Mouse (Mus musculus) layer of hippocampus, postnatal 36 days (tissue): ENCODE measurements around the gene Iqub. TPM values are rescaled to one million over a fixed set of nuclear protein-coding genes. Genes with fewer than 3 reads are reported as not detected.

Experiments used
- DNase-seq, 2 experiments: peaks; one replicate each; pipeline ENCODE4 v3.0.0; 2022
- total RNA-seq, 2 experiments: library from RNA; stranded (reverse); gene quantifications; 2 replicates each; pipeline ENCODE4 v1.2.3; 2021

Iqub gene
- total RNA-seq, 2 experiments from 2014 or later: 2.2 to 2.5 TPM

DNA sequence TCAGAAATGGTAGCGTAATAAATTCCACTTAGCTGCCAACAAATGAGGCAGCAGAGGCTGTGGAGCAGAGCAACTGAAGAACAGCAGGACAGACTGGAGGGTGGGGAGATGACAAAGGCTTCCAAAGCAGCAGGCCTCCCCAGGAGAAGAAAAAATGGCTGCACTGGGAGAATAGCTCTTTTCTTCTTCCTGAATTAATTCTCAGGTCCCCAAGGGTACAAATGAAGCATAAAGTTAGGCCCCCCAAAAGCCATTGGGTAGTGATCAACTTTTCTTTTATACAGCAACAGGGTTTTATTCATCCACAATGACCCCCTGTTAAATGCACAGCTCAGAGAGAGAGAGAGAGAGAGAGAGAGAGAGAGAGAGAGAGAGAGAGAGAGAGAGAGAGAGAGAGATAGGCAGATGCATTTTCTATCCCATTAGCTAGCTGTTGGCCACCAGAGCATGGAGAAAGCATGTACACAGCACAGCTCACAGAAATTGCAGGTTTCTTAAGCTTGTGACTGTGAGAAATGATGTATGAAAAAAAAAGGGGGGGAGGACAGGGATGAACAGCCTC is 44.2 kb downstream of the Iqub start:
- peak in 1 of 2 experiments; percentile 20 for DNase-seq

DNA sequence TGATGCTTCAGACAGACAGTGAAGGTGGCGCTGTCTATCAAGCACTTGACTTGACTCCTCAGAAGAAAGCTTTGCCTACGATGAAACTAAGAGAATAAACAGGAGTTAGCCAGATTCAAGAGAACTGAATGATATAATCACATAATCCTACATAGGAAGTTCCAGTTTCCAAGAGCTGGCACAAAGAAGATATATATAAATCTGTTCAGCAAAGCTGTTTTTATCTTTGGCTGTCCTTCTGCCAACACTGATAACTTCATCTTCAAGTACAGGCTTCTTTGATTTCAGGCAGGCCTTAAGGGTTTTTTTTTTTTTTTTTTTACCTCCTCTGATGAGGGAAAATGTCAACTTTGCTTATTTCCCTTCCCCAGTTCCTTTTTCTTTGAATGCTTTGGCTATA is 44.7 kb downstream of the Iqub start:
- no peak for DNase-seq

DNA sequence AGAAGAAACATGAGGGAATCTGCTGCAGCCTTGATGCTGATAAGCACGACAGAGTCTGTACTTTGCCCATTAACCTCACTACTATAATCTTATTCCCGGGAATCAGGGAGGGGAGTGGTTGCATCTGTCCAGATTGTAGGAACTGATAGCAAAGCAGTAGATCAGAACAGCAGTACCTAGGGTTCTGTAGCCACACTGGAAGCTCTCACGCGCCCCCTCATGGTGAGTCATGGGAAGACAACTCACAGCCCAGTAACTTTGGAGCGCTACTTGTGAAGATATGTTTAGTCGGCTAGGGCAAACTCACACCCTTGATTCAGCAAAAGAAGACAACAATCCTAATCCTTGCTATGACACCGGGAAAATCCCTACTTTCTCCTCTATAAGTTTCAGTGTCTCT is 58.8 kb downstream of the Iqub start:
- DNase-seq: peak; percentile 74

DNA sequence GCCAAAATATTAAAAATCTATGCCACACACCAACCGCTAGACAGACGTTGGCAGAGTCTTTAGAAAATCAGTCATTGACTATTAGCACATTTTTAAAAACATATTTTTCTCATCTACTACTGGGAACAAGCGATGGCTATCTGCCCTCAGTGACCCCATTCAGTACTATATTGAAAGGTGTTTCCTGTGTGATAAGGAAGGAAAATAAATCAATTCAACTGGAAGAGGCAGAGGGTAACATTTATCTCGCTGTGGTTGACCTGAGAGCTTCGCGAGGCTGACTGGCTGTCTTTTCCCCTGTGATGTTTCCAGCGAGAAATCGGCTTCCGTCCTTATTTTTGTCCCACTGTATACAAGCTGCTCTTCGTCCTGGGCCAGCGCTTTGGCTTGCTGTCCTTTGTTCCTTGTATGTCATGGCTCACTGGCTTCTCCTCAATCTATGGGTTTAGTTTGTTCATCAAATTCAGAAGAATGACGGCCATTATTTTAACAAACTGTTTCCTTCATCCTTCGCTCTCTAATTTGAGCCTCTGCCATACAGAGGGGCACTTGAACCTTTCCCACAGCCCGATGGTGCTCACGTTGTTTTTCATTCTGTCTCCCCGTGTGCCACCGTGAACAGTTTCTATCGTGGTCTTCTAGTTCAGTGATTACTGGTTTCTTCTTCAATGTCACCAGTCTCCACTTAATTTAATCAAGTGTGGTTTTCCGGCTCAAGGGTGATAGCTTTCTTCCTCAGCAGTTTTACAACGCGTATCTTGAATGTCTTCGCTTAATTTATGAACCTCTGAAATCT is 63.6 kb downstream of the Iqub start:
- DNase-seq: no peak

DNA sequence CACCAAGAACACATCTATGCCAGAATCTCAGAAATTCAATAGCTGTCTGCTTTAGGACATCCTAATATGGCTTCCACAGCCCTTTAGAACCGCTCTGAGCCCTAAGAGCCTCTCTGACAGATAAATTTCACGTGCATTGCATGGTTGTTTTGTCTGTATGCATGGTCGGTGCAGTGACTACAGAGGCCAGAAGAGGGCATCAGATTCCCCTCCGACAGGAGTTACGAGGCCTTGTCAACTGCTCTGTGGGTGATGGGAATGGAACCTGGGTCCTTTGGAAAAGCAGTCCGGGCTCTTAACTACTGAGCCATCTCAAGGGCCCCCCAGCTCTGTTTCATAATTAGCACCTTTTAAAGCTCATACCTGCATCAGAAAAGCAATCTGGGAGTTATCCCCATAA is 64.6 kb downstream of the Iqub start:
- DNase-seq: no peak

DNA sequence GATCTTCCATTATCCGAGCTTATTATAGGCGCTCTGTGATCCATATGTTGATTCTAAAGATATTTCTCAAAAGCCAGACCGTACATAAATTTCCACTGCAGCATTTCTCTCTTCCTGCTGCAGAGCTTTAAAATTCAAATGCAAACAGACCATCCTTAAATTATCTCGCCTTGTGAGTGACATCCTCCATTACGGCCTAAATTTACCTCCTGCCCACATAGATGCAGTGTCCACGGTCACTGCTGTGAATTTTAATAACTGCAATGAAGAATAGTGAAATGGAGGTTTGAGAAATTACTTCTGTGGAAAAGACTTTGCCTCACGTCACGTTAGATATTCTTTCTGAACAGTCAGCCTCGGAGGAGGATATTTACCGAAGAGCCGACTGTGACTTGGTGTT is 98.8 kb downstream of the Iqub start:
- no peak for DNase-seq

DNA sequence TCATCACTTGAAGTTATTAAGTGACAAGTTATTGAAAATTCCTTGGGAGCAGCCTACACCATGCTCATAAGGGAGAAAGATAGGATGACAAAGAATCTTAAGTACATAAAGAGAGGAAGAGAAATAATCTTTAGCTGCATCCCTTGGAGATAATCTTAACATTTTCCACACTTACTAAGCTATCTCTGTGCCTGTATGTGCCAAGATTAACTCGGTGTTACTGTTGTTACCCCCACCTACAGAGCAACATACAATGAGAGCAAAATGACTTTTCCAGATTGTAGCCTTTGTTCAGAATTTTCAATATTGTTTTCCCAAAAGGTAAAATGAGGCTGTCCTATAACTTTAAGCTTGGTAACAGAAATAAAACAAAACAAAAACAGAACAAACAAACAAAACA is 99.4 kb downstream of the Iqub start:
- DNase-seq: no peak

DNA sequence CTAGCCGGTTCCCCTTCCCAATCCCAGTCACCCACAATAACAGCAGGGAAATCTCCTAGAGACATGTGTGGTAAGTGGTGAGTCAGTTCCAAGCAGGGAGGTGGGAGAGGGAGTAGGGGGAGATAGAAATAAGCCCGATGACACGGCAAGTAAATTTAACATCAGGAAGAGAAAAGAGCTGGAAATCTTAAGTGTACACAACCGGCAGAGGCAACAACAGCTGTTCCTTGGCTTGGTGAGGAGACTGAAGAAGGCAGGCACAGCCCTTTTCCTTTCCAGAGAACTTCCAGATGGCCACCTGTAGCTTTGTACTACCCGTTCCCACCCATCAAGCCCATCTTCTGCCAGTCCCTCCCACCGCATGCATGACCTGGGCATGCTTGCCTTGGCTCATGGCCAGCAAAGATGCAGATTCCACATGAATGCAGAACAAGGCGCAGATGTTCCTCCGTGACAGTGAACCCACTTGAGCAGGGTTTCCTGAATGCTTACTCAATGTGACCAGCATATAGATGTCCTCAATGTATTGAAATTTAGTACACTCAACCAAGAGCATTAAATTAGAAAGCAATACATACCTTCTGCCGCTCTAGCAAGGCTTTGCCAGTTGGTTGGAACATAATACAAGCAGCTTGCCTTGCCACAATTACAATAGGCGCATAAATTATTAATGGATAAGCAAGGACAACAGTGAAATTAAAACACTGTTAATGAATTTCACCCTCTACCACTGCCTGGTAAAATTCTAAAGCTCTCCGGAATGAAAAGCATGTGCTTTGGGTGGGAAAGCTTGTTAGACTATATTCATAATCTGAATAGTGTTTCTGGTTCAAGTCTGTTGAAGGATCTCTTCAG is 106.1 kb downstream of the Iqub start:
- peak; percentile 31 to 47 for DNase-seq

DNA sequence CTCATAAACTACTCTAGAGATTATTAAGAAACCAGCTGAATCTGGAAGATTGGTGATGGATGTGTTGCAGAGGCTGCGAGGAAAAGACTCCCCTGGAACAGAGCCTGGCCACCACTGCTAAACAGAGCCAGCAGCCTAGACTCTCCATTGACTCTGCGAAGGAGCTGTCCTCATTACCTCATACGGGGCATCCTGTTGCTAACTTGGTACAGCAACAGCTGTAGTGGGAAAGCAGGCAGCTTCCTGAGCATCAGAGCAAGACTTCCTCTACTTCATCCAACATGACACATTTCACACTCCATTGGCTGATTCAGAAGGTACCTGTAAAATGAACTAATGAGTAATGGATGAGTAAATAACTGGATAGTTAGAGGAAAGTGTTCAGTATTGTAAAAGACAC is 107.1 kb downstream of the Iqub start:
- no peak for DNase-seq

DNA sequence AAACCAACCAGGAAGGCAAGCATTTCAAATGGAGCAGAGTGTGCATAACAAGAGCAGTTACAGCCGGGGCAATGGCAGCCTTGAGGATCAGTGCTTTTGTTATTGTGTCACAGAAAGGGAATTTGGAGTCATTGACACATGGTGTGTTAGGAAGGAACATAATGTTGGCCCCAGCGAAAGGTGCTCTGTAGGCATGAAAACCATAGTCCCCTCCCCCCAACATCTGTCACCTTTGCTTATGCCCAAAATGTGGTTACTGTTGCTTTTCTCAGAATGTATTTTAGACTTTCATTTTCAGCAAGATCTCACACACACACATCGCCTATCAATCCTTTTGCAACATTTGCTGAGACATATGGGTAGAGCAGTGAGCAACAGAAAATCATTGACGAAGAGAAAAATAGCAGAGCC is 117.6 kb downstream of the Iqub start:
- DNase-seq: peak; percentile 42 to 63

Other genes starting within 250 kb of the Iqub start
- gene Ndufa5, start 12.9 kb upstream of the Iqub start, total RNA-seq: 100 to 1,000 TPM; 293 to 303 TPM
- not detected for gene Asb15, start 13.1 kb upstream of the Iqub start, total RNA-seq
- not detected for gene Lmod2, start 82.7 kb upstream of the Iqub start, total RNA-seq
- 100 to 1,000 TPM; 147 to 150 TPM for gene Wasl, start 149.9 kb upstream of the Iqub start, total RNA-seq
- not detected for gene Hyal6, start 218.2 kb upstream of the Iqub start, total RNA-seq
- gene Hyal4, start 233.3 kb upstream of the Iqub start, total RNA-seq: not detected